Mouse (Mus musculus) fibroblast of lung, adult 2 months (primary cell): ENCODE results near the gene Sptbn1.
A peak's percentile ranks its signal among the peaks of the same experiment; 100 is the strongest.
"Not testable (repeated sequence)": the region's sequence is repeated elsewhere in the genome, so short reads cannot be mapped to it uniquely, and the experiment has no call there.

Source experiments
- DNase-seq: peaks from one replicate; pipeline ENCODE4 v3.0.0-alpha.2; 2011; ENCODE audit warnings: low read depth

Gene Sptbn1

GRCm38 (mm10) chr11:30255211-30255610 is 12.8 kb downstream of the Sptbn1 start:
- not testable (repeated sequence) for DNase-seq

- no peak for DNase-seq
Measured at GRCm38 (mm10) chr11:30251294-30251904, 16.6 kb downstream of the Sptbn1 start.

GRCm38 (mm10) chr11:30249452-30250016 is 18.4 kb downstream of the Sptbn1 start:
- no peak for DNase-seq

GRCm38 (mm10) chr11:30247106-30247505 is 20.9 kb downstream of the Sptbn1 start:
- DNase-seq = no peak

- DNase-seq = no peak
Measured at GRCm38 (mm10) chr11:30246161-30246560, 21.8 kb downstream of the Sptbn1 start.

GRCm38 (mm10) chr11:30244172-30244571 is 23.8 kb downstream of the Sptbn1 start:
- DNase-seq = no peak

- peak; percentile 89 for DNase-seq
Measured at GRCm38 (mm10) chr11:30243591-30243990, 24.4 kb downstream of the Sptbn1 start.

- DNase-seq = no peak
Measured at GRCm38 (mm10) chr11:30240861-30241260, 27.1 kb downstream of the Sptbn1 start.

- no peak for DNase-seq
Measured at GRCm38 (mm10) chr11:30237960-30238359, 30.0 kb downstream of the Sptbn1 start.

GRCm38 (mm10) chr11:30236681-30237242 is 31.2 kb downstream of the Sptbn1 start:
- no peak for DNase-seq

- no peak for DNase-seq
Measured at GRCm38 (mm10) chr11:30235666-30236065, 32.3 kb downstream of the Sptbn1 start.

- DNase-seq = no peak
Measured at GRCm38 (mm10) chr11:30235218-30235617, 32.8 kb downstream of the Sptbn1 start.

- no peak for DNase-seq
Measured at GRCm38 (mm10) chr11:30233946-30234345, 34.0 kb downstream of the Sptbn1 start.

- DNase-seq = no peak
Measured at GRCm38 (mm10) chr11:30232082-30232481, 35.9 kb downstream of the Sptbn1 start.

- no peak for DNase-seq
Measured at GRCm38 (mm10) chr11:30231336-30231735, 36.6 kb downstream of the Sptbn1 start.

- no peak for DNase-seq
Measured at GRCm38 (mm10) chr11:30230330-30230771, 37.6 kb downstream of the Sptbn1 start.

- DNase-seq = no peak
Measured at GRCm38 (mm10) chr11:30226756-30227155, 41.2 kb downstream of the Sptbn1 start.

- no peak for DNase-seq
Measured at GRCm38 (mm10) chr11:30224599-30224998, 43.4 kb downstream of the Sptbn1 start.

GRCm38 (mm10) chr11:30222636-30223035 is 45.3 kb downstream of the Sptbn1 start:
- DNase-seq = no peak

GRCm38 (mm10) chr11:30221043-30221442 is 46.9 kb downstream of the Sptbn1 start:
- peak; percentile 76 for DNase-seq

- no peak for DNase-seq
Measured at GRCm38 (mm10) chr11:30218386-30218785, 49.6 kb downstream of the Sptbn1 start.

- no peak for DNase-seq
Measured at GRCm38 (mm10) chr11:30217496-30217895, 50.5 kb downstream of the Sptbn1 start.

- DNase-seq = no peak
Measured at GRCm38 (mm10) chr11:30211663-30212416, 56.1 kb downstream of the Sptbn1 start.
